Mouse (Mus musculus): Measurements from ENCODE around the gene Foxred2.

Foxred2 gene

GRCm38 (mm10) chr15:77945711-77946110, 10.8 kb downstream of the Foxred2 start:
- DNase-seq (ENCODE audit: low spot score) = peak; percentile 63

GRCm38 (mm10) chr15:77941563-77941962, 15.0 kb downstream of the Foxred2 start:
- DNase-seq (ENCODE audit: low spot score) = no peak

- DNase-seq (ENCODE audit: low spot score) = no peak
These were observed 18.0 kb downstream of the Foxred2 start for GRCm38 (mm10) chr15:77938516-77938915.

GRCm38 (mm10) chr15:77935673-77936375, 20.7 kb downstream of the Foxred2 start:
- DNase-seq (ENCODE audit: low spot score) = peak; percentile 51

- DNase-seq (ENCODE audit: low spot score) = no peak
These were observed 21.6 kb downstream of the Foxred2 start for GRCm38 (mm10) chr15:77934968-77935367.

- no peak for DNase-seq (ENCODE audit: low spot score)
These were observed 22.2 kb downstream of the Foxred2 start for GRCm38 (mm10) chr15:77934326-77934725.

GRCm38 (mm10) chr15:77933770-77934169, 22.8 kb downstream of the Foxred2 start:
- peak; percentile 100 for DNase-seq (ENCODE audit: low spot score)

- no peak for DNase-seq (ENCODE audit: low spot score)
These were observed 23.3 kb downstream of the Foxred2 start for GRCm38 (mm10) chr15:77933222-77933621.

GRCm38 (mm10) chr15:77931689-77932016, 24.9 kb downstream of the Foxred2 start:
- no peak for DNase-seq (ENCODE audit: low spot score)

GRCm38 (mm10) chr15:77930986-77931688, 25.4 kb downstream of the Foxred2 start:
- no peak for DNase-seq (ENCODE audit: low spot score)

- DNase-seq (ENCODE audit: low spot score) = no peak
These were observed 26.7 kb downstream of the Foxred2 start for GRCm38 (mm10) chr15:77929804-77930203.

- peak; percentile 97 for DNase-seq (ENCODE audit: low spot score)
These were observed 27.7 kb downstream of the Foxred2 start, which contains the start of gene Txn2 for GRCm38 (mm10) chr15:77928673-77929331. Gene Txn2 (minus strand): TSS chr15:77929006.

- DNase-seq (ENCODE audit: low spot score) = no peak
These were observed 28.4 kb downstream of the Foxred2 start for GRCm38 (mm10) chr15:77928091-77928490.

- DNase-seq (ENCODE audit: low spot score) = no peak
These were observed 29.6 kb downstream of the Foxred2 start for GRCm38 (mm10) chr15:77926921-77927320.

- no peak for DNase-seq (ENCODE audit: low spot score)
These were observed 31.3 kb downstream of the Foxred2 start for GRCm38 (mm10) chr15:77925195-77925594.

- DNase-seq (ENCODE audit: low spot score) = no peak
These were observed 33.1 kb downstream of the Foxred2 start for GRCm38 (mm10) chr15:77923267-77924035.

- DNase-seq (ENCODE audit: low spot score) = no peak
These were observed 33.8 kb downstream of the Foxred2 start for GRCm38 (mm10) chr15:77922710-77923109.

GRCm38 (mm10) chr15:77921636-77922035, 34.9 kb downstream of the Foxred2 start:
- no peak for DNase-seq (ENCODE audit: low spot score)

- DNase-seq (ENCODE audit: low spot score) = no peak
These were observed 35.7 kb downstream of the Foxred2 start for GRCm38 (mm10) chr15:77920511-77921462.

- DNase-seq (ENCODE audit: low spot score) = no peak
These were observed 37.1 kb downstream of the Foxred2 start for GRCm38 (mm10) chr15:77919441-77919840.
